Mouse (Mus musculus): ENCODE measurements at regions not wholly inside any gene's neighbourhood (a gene's known extent, or its start where the extent isn't known, plus 50 kb on each side); places are given as distances from the start of the nearest gene placed in this dataset.
"Not testable (repeated sequence)": the region's sequence is repeated elsewhere in the genome, so short reads cannot be mapped to it uniquely, and the experiment has no call there.

DNA sequence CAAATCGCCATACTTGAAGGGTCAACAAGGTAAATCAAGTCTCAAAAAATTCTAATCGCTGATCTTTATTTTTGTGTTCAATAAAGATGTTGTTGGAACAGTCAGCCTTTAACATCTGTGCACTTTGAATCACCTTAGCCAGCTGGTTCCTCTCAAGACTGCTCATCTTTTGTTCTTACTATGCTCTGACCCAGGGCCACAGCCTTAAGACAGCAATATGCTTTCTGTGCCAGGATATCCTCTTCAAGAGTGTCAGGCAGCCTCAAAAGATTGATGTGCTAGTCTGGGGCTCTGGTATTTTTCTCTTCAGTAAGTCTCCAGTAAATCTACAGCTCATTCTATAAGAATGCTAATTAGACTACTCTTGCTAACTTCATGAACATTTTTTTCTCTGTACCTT is 199.9 kb downstream of the Dph6 start:
- DNase-seq (ENCODE audit: low spot score) = peak; percentile 44

DNA sequence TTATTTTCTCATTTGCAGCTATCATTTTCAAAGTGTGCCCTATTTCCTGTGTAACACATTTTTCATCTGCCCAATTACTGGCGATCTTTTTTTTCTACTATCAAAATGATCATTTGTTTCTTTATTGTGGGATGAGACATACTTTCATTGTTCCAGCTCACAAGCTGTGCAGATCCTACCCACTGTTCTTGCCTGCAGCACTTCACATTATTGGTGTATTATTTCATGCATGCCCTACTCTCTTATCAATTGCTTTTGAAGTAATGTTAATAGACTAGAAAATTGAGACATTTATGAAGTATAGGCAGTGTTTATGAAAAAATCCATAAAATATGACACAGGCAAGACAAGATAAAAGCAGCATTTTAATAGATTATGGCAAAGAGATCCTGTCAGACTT is 204.6 kb downstream of the Dph6 start:
- DNase-seq (ENCODE audit: low spot score) = no peak

DNA sequence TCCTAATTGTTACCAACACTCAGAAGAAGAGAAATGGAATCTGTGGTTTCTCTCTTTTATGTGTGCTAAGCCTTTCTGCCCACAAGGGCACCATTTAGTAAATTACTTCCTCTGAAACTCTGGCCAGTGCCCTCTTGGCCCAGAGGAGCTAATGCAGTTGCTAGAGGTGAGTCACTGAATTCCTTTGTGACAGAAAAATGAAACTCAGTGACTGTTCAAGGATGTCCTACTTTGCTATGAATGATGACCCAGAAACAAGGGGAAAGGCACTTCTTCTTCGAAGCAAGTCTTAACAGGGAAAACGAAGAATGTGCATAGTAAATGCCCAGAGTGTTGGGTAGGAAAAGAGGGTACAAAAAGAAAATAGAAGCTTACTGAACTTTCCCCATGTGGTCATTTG is 211.0 kb downstream of the Dph6 start:
- DNase-seq (ENCODE audit: low spot score) = peak; percentile 12

DNA sequence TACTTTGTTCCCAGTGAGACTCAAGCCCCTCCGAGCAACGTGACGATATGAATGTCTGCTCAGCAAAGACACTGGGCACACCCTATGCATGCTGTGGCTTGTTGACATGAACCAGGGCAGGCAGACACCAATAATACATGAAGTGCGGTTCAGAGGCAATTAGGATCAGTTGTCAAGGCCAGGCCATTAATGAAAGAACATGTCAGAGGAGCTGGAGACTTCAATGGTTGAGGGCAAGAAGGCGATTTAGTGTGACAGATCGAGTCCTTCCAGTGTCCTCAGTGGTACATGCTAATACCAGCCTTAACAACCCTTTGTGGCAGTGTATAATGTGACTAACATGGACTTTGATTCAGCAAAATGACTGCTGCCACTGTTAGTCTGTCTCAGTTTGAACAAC is 213.8 kb downstream of the Dph6 start:
- DNase-seq (ENCODE audit: low spot score) = peak; percentile 56

DNA sequence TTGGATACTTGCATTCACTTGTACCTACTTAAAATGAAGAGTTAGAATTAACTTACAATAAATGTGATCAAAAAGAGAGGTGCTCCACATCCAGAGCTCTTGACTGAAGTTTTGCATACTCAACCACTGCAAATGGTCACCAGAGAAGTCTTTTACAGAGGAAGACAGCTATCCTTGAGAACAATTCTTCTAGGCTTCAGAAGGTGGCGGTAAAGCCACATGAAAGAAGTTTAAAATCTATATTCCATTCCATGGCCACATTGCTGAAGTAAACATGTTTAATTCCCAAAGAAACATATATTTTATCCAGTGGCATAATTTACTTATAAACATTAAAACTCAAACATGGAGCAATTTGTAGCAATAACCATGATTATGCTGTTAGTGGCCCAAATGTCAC is 215.1 kb downstream of the Dph6 start:
- DNase-seq (ENCODE audit: low spot score) = peak; percentile 69

DNA sequence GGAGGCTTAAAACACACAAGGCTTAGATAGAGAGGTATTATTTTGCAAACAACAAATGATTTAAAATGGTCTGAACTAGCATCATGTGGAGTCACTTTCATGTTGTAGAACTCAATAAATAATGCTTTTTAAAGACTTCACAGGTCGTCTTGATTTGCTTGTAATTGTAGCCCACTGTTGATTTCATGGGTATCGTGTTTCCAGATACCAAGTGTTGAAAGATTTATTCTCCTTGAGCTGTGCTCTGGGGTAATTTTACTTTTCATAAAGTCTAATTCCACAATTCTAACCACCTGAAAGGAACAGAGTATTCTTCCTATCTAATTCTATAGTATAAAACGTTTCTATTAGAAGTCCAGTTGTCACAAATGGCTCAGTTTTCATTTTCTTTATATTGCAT is 216.7 kb downstream of the Dph6 start:
- DNase-seq (ENCODE audit: low spot score) = peak; percentile 11

DNA sequence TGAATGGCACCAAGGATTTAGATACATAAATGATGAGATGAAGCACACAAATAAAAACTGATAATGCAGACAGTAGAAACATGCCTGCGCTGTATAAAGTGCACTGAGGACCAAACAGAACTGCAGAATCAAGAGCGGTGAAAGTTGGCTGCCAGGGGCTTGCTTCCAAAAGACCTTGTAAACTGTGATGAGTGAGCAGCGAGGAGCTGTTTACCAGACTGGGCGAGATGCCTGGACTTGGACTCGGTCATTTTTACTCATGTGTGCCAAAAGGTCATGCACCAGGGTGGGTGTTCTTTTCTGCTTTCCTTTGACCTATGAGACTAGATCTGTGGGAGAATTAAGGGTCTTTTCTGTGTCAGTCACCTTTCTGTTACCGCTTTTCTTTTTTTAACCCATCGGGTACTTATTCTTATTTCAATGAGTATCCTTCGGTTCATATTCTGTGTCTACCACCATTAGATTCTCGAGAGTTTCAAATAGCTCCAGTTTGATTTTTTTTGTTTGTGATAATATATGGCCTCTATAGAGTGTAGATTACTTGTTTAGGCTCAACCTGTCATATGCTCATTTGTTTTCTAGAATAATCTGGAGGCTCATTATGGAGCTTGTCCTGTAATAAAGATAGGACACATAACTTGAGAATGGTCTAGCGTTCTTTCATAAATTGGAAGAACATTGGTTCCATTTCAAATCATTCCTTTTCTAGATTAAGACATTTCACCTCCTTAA is 226.3 kb upstream of the Zfp770 start:
- no peak for DNase-seq (ENCODE audit: low spot score)

DNA sequence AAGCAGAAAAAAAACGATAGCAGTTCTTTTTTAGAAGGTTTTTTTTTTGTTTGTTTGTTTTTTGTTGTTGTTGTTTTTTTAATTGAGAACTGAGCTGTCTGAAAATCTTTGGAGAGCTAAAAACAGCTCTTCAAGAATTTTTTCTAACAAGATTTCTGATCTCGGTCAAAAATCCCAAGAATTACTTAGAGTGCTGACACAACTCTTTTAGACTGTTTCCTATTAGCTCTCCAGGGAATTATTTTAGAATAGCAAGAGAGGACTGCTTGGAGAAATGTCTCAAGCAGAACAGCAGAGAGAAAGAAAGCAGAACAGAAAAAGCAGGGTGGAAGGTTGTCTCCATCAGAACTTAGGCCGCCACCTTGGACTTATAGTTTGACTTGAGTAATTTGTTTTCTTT is 218.1 kb upstream of the Zfp770 start:
- DNase-seq (ENCODE audit: low spot score) = no peak

DNA sequence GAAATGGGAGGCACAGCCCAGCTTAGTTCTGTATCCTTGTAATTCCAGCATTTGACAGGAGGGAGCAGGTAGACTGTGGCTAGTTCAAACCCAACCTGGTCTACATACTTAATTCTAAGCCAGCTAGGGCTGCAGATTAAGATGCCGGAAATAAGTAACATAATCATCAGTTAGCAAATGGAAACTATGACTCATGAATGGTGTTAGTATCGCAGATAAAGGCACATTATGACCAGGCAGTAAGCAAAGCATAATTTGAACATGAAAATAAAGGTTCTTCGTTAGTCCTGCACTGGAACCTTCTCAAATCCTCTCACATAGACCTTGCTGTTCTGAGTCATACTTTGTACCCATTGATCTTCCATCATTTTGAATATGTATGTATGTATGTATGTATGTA is 211.7 kb upstream of the Zfp770 start:
- DNase-seq (ENCODE audit: low spot score) = no peak

DNA sequence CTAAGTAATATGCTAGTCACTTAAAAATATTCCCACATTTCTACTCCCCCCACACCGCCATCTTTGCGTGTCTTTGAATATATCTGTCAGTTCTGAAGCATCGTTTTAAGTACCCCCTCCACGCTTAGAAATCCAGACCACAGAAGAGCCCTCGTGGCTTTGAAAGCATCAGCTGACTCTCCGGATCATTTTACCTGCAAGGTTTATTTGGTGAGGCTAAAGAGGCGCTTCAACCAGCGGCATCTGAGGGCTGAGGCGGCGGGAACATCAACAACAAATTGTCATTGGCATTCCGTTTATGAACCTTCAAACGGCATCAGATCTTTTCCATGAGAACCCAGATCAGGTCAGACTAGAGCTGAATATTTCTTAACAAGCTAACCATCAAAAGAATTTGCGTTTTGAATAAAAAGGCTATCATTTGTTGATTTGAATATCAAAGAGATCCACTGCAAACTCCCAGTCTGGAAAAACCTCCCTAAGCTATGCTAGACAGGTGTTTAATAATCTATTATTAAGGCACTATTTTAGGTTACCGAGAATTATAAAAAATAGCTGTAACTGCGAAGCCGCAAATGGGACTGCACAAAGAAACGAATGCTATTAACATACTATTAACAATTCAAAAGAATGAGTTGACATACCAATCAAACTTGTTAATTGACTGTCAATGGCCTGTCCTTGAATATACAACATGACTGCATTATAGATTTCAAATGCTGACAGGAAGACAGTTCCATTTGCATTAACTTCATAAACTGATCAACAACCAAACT is 210.9 kb upstream of the Zfp770 start:
- DNase-seq (ENCODE audit: low spot score) = no peak

DNA sequence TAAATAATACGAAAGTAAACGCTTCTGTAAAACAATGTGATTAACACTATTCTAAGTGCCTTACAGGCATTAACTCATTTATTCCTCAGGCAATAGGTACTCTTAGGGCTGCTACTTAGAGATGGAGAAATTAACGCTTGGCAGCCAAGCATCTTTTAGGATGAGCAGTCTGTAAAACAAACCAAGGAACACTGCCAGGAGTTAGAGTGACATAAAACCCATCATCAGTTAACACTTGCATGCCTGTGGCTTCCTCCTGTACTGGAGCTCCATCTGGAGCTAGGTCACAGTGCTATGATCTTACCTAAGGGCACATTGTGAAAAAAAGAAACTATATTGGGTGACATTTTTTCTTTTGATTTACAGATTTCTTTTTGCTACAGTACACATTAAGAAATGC is 209.4 kb upstream of the Zfp770 start:
- DNase-seq (ENCODE audit: low spot score) = no peak

DNA sequence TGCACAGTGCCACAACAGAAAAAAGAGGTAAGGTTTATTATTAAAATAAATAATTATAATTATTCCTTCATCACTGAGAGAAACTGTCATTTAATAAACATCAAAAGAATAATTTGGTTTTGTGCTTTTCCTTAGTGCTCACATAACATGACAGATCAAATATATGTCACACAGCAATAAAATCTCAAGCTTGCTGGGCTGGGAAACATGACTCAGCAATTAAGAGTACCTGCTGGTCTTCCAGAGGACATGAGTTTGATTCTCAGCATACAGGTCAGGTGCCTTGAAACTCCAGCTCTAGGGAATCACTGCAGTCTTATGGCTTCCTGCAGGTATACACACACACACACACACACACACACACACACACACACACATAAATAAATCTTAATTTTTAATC is 208.3 kb upstream of the Zfp770 start:
- DNase-seq (ENCODE audit: low spot score) = no peak

DNA sequence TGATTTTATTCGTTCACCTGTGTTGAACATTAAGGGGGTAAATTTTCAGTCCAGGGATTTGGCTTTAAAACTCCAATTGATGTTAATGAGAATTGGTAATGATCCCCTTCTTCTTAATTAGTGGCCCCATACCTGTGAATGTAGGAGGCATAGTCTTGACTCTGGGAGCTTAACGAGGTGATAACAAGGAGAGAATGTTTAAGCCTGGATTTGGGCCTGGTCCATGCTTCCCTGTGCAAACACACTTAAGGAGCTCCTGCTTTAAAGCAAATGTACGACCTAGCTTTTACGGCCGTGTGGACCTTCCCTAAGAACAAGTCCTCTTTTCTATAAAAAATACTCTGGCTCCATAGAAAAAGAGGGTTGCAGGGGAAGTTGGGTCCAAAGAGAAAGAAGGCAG is 206.1 kb upstream of the Zfp770 start:
- DNase-seq (ENCODE audit: low spot score) = no peak

DNA sequence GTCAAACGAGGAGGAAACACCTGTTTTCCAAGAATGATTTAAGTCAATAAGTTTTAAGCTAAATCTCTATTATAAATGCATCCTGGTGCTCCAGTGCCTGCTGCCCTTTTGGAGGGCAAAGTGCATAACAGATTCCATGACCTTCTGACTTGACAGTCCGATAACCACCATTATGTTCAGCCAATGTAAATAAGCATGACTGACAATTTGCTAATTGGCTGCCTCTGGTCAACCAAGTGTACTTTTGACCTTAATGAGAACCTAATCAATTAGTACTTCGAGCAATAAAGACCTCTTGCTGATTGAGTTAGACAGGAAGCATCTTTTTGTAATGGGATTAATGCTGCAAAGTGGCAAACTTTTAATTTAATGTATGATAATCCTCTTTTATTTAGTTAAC is 183.3 kb upstream of the Zfp770 start:
- DNase-seq (ENCODE audit: low spot score) = no peak

DNA sequence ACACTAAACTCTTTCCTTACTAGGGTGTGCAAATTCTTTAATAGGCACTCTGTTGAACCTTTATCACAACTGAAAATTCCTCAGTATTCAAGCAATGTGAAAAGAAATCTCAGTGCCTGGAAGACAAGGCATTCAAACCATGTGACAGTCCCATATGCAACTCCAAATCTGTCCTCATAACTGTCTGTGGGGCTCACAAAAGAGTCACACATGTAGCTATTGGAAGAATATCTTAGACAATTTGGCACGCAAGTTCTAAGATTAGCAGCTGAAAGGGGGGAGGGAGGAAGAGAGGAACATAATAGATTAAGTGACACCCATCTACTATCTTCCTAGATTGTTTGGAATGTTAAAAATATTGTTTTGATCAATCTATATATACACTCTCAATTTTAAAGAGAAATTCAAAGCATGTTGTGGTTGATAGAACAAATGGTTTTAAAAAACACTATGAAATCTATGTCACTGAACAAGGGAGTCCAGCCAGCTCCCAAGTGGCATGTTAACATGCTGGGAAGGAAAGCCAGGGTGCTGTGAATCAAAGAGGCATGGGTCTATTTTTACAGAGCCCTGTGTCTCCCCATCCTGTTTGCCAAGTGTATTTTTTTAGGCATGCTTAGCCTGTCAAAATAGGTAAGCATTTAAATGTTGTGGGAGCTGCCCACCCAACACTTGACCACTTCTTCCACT is 177.7 kb upstream of the Zfp770 start:
- DNase-seq (ENCODE audit: low spot score) = no peak

DNA sequence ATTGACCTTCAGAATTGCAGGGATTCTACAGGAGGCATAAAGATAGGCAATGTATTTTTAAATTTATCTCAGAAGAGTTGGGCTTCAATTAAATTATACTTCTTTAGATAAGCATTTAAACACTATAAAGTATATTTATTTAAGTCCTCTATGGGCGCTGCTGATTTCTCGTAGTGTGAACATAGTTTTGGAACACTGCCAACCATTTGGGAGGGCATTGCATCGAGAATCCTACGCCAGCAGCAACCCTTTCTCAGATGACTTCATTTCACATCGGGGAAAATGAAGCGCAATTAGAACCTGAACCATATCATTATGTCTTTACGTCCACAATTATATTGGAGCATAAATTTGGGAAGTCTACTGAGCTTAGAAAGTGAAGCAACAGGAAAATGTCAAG is 172.2 kb upstream of the Zfp770 start:
- no peak for DNase-seq (ENCODE audit: low spot score)

DNA sequence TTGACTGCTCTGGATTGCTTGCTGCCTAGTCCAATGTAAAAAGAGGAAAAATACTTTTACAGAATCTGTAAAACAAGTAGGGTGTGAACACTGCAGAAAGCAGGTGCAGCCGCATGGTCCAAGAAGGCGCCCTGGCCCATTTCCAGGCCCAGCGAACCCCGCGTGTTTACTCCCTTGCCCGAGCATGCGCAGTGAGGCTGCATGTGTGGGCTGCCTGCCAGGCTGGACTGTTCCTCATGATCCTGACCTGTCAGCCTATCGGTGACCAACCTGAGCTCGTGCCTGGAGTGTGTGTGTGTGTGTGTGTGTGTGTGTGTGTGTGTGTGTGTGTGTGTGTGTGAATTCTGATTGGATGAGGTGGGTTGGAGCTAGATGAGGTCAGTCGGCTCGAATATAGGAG is 152.6 kb upstream of the Zfp770 start:
- not testable (repeated sequence) for DNase-seq (ENCODE audit: low spot score)

DNA sequence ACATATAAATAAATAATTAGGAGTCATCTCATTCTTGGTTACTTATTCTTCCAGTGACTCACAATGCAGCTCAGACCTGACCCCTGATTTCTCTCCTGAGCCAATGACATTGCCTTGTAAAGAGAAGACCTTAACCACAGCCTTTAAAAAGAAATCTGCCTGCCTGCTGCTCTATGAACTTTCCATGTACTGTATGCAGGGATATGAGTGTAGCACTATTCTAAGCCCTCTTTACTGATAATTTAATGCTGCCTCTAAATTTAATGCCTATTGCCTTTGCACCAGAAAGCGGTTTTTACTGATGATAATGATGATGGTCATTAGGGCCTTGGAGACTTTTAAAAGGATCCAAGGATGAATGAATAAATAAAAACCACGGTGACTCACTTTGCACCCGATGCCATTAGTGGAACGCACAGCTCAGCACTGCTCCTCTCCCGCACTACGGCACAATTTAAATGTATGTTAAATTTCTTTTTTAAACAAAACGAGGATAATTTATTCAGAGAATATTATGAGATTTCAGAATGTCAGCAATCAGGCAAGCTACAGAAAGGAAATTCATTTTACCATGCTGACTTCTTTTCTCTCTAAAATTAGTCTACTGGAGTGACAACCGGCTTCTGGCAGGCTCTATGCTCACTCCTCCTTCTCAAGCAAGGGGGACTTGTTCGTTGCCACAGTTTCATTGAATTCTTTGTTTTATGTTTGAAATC is 139.5 kb upstream of the Zfp770 start:
- no peak for DNase-seq (ENCODE audit: low spot score)

DNA sequence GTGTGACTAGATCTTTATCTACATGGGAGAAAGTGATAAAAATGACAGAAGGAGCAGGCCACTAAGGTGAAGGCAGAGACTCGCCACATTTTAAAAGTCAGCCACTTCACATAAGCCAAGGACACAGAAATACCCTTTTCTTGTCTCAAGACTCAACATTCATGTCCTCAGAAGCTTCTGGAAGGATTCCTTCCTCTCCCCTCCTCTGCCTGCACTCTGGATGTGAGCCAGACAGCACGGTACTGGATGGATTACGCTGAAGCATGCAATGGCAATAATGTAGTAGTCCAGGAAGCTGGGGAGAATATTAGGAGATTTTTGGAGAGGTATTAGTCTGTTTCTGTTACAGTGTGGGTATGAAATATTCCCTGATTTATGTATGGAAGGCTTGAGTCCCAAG is 100.5 kb upstream of the Zfp770 start:
- DNase-seq (ENCODE audit: low spot score) = no peak

DNA sequence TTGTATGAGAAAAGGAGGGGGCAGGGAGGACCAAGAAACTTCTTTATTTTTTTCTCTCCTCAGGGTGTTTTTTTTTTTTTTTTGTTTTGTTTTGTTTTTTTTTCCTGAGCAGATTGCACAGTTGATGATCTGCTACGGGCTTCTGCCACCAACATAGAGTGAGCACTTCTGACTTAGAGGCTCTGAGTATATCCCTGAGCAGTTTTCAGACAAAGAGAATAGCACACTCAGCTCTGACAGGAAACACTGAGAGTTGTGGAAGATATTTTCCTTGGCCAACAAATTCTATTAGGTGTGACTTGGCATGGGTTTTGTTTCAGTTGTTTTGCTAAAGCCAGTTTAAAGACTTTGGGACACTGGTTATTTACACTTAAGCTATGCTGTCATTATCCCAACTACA is 93.8 kb upstream of the Zfp770 start:
- DNase-seq (ENCODE audit: low spot score) = no peak

DNA sequence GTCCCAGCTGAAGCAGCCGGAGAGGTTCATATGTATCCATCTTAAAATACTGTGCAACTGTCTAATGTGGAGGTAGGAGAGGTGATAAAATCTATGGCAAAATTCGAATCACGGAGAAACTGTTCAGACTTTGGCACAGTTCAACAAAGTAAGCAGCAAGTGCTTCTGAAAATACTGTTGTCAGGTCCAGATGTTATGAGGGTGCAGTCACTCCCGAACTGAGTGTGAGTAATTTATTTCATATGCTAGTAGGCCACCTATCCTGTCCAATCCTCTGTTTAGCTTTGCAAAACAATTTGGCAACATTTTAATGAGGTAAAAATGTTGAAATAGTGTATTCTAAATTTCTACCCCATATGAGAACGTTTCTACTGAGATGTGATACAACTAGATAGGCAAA is 90.1 kb upstream of the Zfp770 start:
- no peak for DNase-seq (ENCODE audit: low spot score)

DNA sequence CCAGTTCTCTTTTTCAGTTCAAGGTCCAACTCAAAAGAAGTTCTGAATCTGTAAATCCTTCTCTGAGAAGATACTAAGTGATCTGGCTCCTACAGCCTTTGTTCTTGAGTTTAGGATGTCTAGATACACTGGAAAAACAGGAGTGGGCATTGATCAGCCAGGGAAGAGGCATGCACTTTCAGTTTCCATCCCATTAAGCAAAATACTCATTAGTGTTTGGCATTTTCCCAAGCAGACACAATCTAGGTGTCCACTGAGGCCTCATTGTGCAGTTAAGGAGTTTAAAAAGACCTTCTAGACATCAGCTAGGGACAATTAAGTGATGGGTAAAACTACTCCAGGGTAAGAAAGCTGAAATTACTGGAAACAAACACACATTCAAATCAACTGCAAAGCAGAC is 74.3 kb upstream of the Zfp770 start:
- no peak for DNase-seq (ENCODE audit: low spot score)

Data from embryo, embryonic 10.5 days (tissue).